Mouse (Mus musculus) brain, embryonic 18.5 days (tissue): ENCODE measurements at regions not wholly inside any gene's neighbourhood (a gene's known extent, or its start where the extent isn't known, plus 50 kb on each side); places are given as distances from the start of the nearest gene placed in this dataset.
A peak's percentile ranks its signal among the peaks of the same experiment; 100 is the strongest.
"Not testable (repeated sequence)": the region's sequence is repeated elsewhere in the genome, so short reads cannot be mapped to it uniquely, and the experiment has no call there.

Experiments used
- DNase-seq: peaks from one replicate; pipeline ENCODE4 v3.0.0-alpha.2; 2012; ENCODE audit warnings: low read depth, low spot score

DNA sequence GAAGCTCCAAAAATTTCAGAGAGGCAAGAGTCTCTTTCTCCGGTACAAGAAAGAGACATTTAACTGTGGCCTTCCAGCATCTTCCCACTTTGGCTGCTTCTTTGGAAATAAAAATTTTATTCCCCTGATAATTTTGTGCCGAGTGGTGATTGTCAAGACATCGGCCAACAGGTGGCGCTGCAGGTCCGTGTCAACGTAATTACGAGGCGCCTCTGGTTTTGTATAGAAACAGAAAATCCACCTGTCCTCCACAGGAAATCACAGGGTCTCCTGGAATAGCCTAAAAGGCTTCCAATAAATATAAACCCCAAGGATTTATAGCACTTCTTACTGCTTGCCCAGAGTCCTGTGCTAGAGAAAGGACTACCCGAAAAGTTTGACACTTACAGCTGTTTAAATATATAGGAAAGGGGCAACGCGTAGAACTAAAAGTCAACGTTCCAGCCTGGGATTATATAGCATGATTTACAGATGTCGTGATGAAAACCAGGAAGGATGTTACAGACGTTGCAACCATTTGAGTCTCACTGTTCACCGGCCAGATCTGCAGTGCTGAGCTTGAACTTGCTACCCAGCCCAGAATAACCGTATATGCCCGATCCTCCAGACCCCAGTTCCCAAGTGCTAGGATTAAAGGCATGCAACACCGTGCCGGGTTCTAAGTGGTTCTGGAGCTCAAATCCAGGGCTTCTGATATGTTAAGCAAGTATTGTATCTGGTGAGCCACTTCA lies 251.3 kb upstream of the Tgfbr2 start:
- peak; percentile 30 for DNase-seq

DNA sequence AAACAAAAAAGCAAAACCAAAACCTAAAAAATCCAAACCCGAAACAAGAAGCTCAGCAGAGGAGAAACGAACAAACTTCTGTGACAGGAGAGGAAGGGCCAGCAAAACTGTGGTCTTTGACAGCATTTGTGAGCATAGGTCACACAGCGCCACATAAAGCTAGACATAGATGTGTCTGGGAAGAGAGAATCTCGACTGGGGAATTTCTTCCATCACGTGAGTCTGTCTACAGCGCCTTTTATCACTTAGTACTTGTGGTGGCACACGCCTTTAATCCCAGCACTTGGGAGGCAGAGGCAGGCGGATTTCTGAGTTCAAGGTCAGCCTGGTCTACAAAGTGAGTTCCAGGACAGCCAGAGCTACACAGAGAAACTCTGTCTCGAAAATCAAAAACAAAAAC lies 250.2 kb upstream of the Tgfbr2 start:
- DNase-seq, result not testable (repeated sequence)

DNA sequence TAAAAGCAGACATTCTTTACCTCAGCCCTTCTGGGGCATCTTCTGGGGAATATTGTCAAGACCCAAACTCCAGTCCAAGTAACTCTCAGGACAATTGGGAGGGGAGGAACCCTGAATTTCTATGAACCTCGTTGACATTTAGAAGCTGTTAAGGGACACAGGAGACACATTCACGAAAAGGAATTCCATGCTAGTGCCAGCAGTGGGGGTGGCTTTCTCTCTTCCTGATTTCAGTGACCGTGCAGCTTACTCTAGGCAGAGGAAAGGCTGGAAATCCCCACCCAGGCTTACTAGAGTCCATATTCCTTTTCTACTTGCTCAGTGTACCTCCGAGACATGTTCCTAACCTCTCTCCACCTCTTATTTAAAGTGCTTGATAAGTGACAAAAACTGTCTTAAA lies 239.9 kb upstream of the Tgfbr2 start:
- DNase-seq, result no peak

DNA sequence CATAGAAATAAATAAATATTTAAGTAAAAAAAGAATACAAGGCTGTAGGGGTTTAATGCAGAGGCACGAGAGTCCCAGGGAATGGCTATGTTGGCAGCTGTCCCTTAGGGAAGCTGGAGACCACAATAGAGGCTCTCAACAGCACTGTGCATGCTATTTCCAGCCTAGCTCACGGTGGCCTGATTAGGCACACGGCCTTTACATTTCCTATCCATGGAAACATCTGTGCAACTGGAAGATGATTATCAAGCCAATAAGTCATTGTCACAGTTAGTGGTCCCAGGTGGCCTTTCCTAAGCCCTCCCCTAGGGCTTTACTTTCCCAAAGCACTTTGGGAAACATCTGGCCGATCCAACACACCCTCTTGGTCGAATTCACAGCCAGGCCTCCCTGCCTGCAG lies 235.9 kb upstream of the Tgfbr2 start:
- no peak for DNase-seq

DNA sequence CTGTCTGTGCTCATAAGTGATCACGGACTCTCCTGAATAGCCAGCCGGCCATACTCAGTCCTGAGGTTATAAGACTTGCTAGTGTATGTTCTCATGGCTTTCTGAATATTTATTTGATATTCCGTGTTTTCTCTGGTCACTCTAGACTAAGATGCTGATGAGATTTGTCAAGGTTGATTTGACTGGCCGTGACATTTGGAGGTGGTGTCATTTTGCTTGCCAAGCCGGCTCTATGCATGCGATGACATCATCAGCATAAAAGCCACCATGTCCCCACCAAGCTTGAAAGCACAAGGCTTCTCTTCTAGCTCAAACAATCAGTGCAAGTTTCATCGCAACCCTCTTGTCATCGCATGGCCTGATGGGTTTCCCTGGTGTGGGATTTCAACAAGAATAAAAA lies 235.3 kb upstream of the Tgfbr2 start:
- DNase-seq, result no peak

DNA sequence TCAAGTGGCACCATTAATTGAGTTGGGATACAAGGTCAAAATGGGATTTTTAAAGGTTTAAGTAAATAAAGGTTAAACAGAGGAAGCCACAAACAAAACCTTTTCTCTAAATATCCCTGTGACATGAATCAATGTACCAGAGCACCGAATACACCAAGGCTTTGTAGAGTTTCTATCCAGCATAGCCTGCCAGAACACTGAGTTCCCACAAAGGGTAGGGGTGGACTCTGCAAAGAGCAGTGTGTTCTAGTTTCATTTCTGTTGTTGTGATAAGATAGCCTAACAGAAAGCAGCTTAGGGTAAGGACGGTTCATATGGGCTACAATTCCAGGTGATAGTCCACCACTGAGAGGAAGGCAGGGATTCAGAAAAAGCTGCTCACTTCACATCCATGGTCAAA lies 233.0 kb upstream of the Tgfbr2 start:
- no peak for DNase-seq

DNA sequence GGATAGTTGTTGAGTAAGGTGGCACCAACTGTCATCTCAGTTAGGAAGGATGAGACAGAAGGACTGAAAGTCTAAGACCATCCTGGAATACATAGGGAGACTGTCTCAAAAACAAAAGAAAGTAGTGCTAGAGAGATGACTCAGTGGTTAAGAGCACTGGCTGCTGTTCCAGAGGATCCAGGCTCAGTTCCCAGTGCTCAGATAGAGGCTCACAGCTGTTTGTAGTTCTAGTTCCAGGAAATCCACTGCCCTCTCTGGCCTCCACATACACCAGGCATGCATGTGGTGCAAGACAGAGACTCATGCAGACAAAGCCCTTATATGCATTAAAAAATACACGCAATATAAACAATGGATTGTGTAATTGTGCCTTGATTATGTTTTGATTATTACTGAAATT lies 229.9 kb upstream of the Tgfbr2 start:
- DNase-seq, result no peak

DNA sequence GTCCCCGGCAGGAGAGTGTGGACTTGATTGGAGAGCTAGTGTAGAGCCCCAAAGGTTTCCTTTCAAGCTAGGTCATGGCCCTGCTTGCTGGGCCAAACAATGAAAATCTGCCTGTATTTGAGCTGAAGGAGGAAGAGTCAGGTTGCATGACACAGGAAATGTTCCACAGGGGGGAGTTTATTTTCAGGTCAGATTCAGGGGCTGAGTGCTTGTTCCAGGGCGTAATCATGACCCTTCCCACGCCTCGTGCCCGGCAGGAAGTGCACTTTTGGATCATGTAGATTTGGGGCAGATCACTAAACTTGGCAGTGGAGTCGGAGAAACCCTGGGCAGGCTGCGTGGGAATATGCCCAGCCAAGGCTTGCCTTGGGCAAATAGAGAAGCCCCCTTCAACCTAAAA lies 226.7 kb upstream of the Tgfbr2 start:
- no peak for DNase-seq

DNA sequence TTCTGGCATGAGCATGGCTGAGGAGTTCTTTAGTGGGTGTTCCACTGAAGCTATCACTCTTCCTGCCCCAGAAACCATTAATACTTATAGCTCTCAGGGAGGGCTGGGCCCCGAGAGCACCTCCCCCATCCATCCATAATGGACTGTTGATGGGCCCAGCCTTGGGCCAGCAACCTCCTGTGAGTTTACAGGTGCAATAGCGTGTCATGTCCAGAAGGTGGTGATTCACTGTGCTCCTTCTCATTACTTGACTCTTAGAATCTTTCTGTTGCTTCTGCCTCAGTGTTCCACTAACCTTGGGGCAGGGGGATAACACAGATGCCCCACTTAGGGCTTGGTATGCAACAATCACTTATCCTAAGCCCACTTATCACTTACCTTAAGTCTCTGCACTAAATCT lies 225.1 kb upstream of the Tgfbr2 start:
- no peak for DNase-seq

DNA sequence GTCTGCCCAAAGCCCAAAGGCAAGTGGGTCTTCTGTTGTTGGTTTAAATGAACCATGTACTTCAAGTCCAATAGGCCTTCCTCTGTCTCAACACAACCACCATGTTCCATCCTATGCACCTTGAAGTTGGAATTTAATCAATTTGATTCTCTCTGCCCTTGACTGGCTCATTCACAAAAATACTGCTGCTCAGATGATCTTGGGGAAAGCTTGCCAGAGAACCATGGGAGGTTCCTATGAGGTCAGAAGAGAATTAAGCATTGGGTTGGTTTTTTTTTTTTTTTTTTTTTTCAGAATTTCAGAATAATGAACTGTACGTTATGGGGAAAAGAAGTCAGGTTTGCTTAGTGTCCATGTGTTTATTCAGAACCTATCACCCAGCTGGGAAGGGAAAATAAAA lies 224.1 kb upstream of the Tgfbr2 start:
- DNase-seq, result no peak

DNA sequence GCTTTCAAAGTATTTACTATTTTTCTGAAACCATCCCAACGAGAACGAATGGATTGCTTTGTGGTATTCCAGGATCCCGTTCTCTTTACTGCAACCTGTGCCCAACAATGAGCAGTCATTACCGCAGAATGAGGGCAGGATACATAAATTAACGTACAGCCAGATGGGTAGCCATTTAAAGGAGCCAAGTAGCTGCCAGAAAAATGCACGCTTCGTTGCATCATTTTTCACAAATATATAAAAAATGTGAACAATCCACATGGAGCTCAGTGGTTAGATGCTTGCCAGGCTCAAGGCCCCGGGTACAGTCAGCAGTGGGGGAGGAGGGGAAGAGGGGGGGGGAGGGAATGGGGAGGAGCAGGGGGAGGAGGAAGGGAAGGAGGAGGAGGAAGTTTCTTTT lies 217.1 kb upstream of the Tgfbr2 start:
- DNase-seq, result no peak

DNA sequence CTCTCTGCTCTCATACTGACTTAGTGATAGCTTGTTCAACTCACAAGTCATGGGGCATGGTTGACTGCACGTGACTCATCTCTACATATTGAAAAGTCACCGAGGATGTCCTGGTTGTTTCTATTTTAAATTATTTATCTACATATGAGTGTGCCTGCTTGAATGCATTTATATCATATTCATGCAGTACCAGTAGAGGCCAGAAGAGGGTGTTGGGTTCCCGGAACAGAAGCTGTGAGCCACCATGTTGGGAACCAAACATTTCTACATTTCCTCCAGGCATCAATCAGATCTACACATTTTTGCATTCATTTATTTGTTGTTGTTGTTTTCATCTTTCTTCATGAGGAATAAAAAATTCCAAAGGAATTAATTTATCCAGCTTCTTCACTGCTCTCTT lies 214.6 kb upstream of the Tgfbr2 start:
- DNase-seq, result no peak

DNA sequence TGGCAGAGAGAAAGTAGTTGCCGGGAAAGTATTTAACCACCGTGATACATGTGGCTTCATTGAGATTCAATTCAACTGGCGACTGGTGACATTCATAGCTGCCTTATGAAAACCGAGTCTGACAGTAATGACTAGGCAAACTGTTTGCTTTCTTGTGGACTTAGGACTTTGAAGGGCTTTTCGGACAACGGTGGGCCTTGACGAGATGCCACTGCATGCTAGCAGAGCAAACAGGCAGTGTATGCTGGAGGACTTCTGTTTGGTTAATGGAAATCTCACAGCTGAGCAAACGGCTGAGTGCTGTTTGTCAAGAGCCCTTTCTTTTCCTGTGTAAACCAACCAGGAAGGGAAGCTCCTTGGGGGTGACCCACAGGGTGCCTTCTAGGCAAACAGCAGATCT lies 213.7 kb upstream of the Tgfbr2 start:
- DNase-seq, result no peak

DNA sequence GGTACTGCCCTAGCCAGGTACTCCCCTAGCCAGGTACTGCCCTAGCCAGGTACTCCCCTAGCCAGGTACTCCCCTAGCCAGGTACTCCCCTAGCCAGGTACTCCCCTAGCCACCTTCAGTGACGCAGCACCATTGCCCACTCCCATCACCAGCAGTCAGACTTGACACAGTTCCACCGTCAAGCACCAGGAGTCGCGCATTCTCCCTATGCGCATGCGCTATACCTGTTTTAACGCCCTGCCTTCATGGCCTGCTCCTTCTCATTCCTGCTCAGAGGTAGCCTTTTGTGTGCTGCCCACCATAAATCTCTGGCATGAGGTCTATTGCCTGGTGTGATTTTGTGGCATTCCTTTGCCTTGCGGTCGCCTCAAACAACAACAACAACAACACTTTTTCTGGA lies 212.9 kb upstream of the Tgfbr2 start:
- DNase-seq, result no peak

DNA sequence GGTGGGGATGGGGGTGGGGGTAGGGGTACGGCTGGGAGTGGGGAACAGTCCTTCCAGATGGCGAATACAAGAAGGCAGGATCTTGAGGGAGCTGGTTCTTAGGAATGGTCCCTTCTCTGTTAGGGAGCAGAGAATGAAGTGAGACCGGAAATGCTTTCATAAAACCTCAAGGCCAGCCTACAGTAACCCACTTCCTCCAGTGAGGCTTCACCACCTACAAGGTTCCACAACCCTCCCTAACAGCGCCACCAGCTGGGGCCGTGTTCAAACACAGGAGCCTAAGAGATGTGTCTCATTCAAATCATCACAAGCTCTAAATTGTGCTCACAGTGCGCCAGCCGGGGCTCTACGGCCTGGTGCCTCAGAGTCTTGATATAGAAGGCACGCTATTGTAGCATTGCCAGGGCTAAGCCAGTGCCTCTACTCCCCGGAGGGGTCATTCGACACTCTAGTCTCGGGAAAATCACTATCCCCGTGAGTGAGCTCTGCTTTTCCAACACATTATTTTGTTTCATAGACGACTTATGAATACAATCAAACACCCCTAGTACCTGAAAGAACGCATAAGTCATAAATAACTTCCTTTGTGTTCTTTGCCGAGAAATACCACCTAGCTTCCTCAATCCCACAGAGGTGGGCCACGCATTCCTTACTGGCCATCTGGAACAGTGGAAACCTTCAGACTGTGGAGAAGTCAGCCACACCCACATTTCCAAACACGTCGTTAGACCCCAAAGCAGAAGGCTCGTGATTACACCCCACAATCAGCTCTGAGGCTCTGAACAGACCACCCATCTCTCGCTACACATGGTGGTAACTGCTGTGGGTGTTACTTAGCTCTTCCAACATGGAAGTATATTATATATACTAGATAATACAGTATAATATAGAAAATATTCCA lies 209.3 kb upstream of the Tgfbr2 start:
- no peak for DNase-seq

DNA sequence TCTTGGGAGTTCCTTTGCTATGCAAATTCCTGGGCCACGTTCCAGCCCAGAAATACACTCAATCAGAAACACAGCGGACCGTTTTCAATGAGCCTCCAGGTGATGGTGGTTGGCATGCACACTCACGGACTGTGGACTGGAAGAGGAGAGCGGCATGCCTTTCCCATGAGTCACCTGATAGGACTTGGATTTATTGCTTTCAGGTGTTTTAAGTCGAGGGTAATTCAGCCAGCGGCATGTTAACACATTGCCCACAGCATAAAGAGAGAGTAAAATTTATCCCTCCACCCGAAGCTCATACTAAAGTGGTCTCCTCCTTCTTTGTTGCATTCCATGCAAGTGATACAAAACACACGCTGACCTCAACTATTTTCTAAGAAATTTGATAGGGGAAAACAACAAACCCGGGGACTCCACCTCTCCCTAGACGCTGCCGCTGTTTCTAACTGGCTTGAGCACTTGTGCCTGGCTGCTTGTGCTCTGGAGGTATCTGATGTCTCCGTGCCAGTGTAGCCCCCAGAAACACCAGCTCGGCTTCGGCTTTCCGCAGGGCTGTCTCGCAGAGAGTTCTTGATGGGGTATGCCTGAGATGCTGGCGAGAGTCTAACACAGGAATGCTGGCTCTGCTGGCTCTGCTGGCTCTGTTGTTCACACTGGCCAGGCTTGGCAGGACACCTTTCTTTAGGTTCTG lies 208.4 kb upstream of the Tgfbr2 start:
- DNase-seq, result no peak

DNA sequence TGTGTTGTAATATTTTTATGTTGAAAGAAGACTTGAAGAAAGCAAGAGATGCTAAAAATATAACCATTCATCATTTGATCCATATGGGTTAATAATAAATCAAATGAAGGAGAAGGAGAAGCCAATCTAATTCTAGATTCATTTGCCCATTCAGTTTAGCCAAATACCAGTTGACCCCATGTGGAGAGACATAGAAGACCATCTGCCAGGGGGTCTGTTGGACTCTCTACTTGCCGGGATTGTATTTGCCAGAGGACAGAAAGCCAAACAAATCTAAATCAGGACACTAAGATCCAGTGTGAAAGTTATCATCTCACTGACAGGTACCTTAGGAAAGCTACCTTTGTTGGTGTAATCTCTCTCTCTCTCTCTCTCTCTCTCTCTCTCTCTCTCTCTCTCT lies 202.5 kb upstream of the Tgfbr2 start:
- DNase-seq, result no peak

DNA sequence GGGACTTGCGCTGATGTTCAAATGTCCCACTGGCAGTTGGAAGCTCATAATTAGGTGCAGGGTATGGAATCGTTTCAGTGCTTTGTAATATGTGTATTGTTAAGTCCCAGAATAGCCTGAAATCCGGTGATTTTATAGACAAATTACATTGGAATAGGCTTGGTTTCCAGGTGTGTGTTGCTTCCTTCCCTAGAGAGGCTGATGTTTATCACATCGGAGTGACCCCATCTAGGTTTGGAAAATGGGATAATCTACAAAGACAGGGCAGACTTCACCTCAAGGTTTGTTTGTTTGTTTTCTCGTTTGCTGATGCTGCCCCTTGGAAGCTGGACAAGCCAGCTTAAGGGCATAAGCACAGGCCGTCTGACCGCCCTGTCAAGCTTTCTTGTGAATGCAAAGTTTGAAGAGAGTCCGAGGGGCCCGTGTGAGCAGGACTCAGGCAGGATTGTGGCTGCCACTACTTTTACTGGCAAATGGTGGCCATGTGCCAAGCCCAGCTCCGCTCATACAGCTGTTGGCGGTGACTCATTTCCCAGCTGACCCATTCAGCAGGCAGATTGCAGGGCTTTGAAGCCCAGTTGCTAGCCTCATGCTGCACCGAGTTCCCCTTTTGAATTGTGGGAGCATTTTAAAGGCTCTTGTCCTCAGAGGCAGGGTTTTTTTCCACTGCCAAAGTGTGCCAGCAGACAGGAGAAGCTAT lies 200.6 kb upstream of the Tgfbr2 start:
- DNase-seq, result no peak

DNA sequence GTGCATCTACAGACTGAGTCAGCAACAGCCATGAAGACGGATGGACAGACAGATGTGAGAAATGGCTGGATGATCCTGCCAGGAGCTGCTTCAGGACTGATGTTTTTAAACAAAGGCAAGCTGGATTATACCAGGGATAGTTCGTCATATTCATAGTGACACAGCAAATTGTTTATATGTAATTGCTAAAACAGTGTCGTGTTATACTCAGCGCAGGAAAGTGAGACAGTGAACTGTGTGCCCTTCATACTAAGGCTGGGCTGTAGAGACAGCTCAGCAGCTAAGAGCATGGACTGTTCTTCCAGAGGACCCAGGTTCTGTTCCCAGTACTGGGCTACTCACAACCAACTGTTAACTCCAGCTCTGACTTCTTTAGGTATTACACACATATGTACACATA lies 199.2 kb upstream of the Tgfbr2 start:
- no peak for DNase-seq

DNA sequence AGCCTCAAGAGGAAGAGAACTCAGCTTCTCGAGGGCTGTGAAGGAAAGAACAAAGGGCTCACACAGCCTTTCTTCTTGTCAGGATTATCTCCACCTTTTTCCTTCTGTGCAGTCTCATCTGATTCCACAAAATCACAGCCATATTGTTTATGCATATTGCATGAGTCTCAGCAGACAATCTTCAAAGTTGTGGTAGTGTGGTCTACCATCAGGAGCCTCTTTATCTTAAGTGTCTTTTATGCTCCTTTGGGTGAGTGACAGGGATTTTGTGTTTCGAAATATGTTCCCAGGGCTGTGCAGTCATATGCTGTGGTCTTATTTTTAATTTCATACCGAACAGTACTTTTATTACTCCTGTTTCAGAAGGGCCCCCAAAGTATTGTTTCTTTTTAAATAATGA lies 198.2 kb upstream of the Tgfbr2 start:
- no peak for DNase-seq

DNA sequence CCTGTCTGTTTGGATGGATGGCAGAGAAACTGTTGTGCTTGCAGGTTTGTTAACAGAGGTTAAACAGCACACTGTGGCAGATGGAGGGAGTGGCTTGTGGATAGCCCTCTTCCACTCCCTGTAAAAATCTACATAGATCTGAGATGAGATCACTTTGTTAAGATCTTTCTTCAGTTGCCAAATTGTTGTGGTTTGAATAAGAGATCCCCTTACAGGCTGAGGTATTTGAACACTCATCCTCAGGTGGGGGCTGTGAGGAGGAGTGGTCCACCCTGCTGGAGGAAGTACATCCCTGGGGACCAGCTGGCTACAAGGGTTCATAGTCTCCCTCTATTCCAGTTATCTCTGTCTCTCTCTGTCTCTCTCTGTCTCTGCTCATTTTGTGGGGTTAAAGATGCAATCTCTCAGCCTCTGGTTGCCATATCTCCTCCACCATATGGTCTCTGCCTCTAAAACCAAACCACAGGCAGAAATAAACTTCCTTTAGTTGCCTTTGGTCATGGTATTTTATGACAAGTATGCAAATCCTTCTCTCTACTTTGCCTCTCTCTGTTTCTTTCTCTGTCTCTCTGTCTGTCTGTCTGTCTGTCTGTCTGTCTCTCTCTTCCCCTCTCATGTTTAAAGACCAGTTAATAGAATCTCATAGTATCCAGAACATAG lies 194.0 kb upstream of the Tgfbr2 start:
- DNase-seq, result no peak
